Mouse (Mus musculus): ENCODE data around the gene Rasa3. TPM values are rescaled to one million over a fixed set of nuclear protein-coding genes. Genes with fewer than 3 reads are reported as not detected.

The Rasa3 gene
- polyA plus RNA-seq (2015; fragmentation: Nextera tagmentation; extraction: Ambion mirVana), result 38.8 and 39.3 TPM in 2 replicates

GRCm38 (mm10) chr8:13677413-13677883, at the start of gene Rasa3:
TSS of gene Rasa3 (minus strand) at chr8:13677603.
- Histone ChIP-seq H3K27me3 (replicated peaks) (0 out of 2 replicates have a peak, but pooled peaks cover 4% of the 10 kb centered on the region), H3K4me3 (replicated peaks) (peak within 1 kb of the TSS; percentile 90), H3K36me3 (no peaks in the 10 kb centered on the region), H3K4me1 (peaks cover 44% of the 10 kb centered on the region), H3K27ac (replicated peaks) (peak within 1 kb of the TSS; percentile 94), H3K4me2 (peak within 1 kb of the TSS; percentile 80), H3K9ac (replicated peaks) (peak within 1 kb of the TSS; percentile 82), H3K9me3 (replicated peaks) (no peaks in the 10 kb centered on the region)
- peak; percentile 97 for ATAC-seq (ENCODE audit: low FRiP score)
- WGBS, result under 1% methylated on average over 39 of the region's 42 CpGs

GRCm38 (mm10) chr8:13725722-13726121, 48.3 kb upstream of the Rasa3 start:
- no peaks in the 10 kb centered on the region for H3K36me3 ChIP-seq
- no peaks in the 10 kb centered on the region for H3K9me3 ChIP-seq (replicated peaks)
- no peaks in the 10 kb centered on the region for H3K27me3 ChIP-seq (replicated peaks)
- H3K4me1 ChIP-seq, result no peaks in the 10 kb centered on the region
- no peak for ATAC-seq (ENCODE audit: low FRiP score)
- H3K9ac ChIP-seq (replicated peaks), result no peak overlapping the region
- H3K27ac ChIP-seq (replicated peaks), result no peak overlapping the region
- no peak overlapping the region for H3K4me3 ChIP-seq (replicated peaks)
- H3K4me2 ChIP-seq, result no peak overlapping the region

GRCm38 (mm10) chr8:13718980-13719379, 41.6 kb upstream of the Rasa3 start:
- H3K4me3 ChIP-seq (replicated peaks), result no peak overlapping the region
- H3K27ac ChIP-seq (replicated peaks), result no peak overlapping the region
- no peaks in the 10 kb centered on the region for H3K27me3 ChIP-seq (replicated peaks)
- no peak for ATAC-seq (ENCODE audit: low FRiP score)
- H3K9ac ChIP-seq (replicated peaks), result no peak overlapping the region
- WGBS, result 89% methylated on average over 8 of the region's 8 CpGs
- H3K4me2 ChIP-seq, result no peak overlapping the region
- H3K4me1 ChIP-seq, result no peaks in the 10 kb centered on the region
- no peaks in the 10 kb centered on the region for H3K36me3 ChIP-seq
- no peaks in the 10 kb centered on the region for H3K9me3 ChIP-seq (replicated peaks)

- Histone ChIP-seq H3K36me3 (no peaks in the 10 kb centered on the region), H3K4me3 (replicated peaks) (no peak overlapping the region), H3K9me3 (replicated peaks) (no peaks in the 10 kb centered on the region), H3K27me3 (replicated peaks) (no peaks in the 10 kb centered on the region), H3K27ac (replicated peaks) (no peak overlapping the region), H3K9ac (replicated peaks) (no peak overlapping the region), H3K4me1 (peaks cover 11% of the 10 kb centered on the region), H3K4me2 (no peak overlapping the region)
- ATAC-seq (ENCODE audit: low FRiP score), result no peak
- 94% methylated on average over 5 of the region's 5 CpGs for WGBS
Observed at GRCm38 (mm10) chr8:13708514-13708913, 31.1 kb upstream of the Rasa3 start.

GRCm38 (mm10) chr8:13706918-13707317, 29.5 kb upstream of the Rasa3 start:
- Histone ChIP-seq H3K27me3 (replicated peaks) (no peaks in the 10 kb centered on the region), H3K9me3 (replicated peaks) (no peaks in the 10 kb centered on the region)
- 88% methylated on average over 5 of the region's 5 CpGs for WGBS

GRCm38 (mm10) chr8:13705668-13706067, 28.3 kb upstream of the Rasa3 start, which contains the start of gene Cfap97d2:
TSS of gene Cfap97d2 (plus strand) at chr8:13705889.
- ATAC-seq (ENCODE audit: low FRiP score), result peak; percentile 96
- Histone ChIP-seq H3K9me3 (replicated peaks) (no peaks in the 10 kb centered on the region), H3K4me1 (peaks cover 11% of the 10 kb centered on the region), H3K9ac (replicated peaks) (no peak within 1 kb of the TSS), H3K27ac (replicated peaks) (peak within 1 kb of the TSS; percentile 80), H3K4me2 (peak within 1 kb of the TSS; percentile 43), H3K27me3 (replicated peaks) (no peaks in the 10 kb centered on the region), H3K4me3 (replicated peaks) (0 out of 2 replicates have a peak within 1 kb of the TSS, but pooled peaks have one; percentile 4), H3K36me3 (no peaks in the 10 kb centered on the region)
- 4% methylated on average over 5 of the region's 5 CpGs for WGBS

More at GRCm38 (mm10) chr8:13706918-13707317, 29.5 kb upstream of the Rasa3 start:
- no peak overlapping the region for H3K27ac ChIP-seq (replicated peaks)
- H3K36me3 ChIP-seq, result no peaks in the 10 kb centered on the region
- H3K9ac ChIP-seq (replicated peaks), result no peak overlapping the region
- ATAC-seq (ENCODE audit: low FRiP score), result no peak
- H3K4me2 ChIP-seq, result no peak overlapping the region
- H3K4me1 ChIP-seq, result peaks cover 11% of the 10 kb centered on the region
- H3K4me3 ChIP-seq (replicated peaks), result no peak overlapping the region

GRCm38 (mm10) chr8:13704301-13704700, 26.9 kb upstream of the Rasa3 start:
- no peak for ATAC-seq (ENCODE audit: low FRiP score)
- Histone ChIP-seq H3K4me2 (no peak overlapping the region), H3K27ac (replicated peaks) (no peak overlapping the region), H3K36me3 (no peaks in the 10 kb centered on the region), H3K9ac (replicated peaks) (no peak overlapping the region), H3K4me3 (replicated peaks) (no peak overlapping the region), H3K9me3 (replicated peaks) (no peaks in the 10 kb centered on the region), H3K4me1 (peaks cover 11% of the 10 kb centered on the region), H3K27me3 (replicated peaks) (no peaks in the 10 kb centered on the region)
- whole genome bisulfite sequencing, result 85% methylated on average over 4 of the region's 4 CpGs

GRCm38 (mm10) chr8:13703756-13704155, 26.4 kb upstream of the Rasa3 start:
- H3K4me1 ChIP-seq, result peaks cover 11% of the 10 kb centered on the region
- H3K27me3 ChIP-seq (replicated peaks), result no peaks in the 10 kb centered on the region
- H3K9me3 ChIP-seq (replicated peaks), result no peaks in the 10 kb centered on the region
- no peak overlapping the region for H3K4me2 ChIP-seq
- WGBS, result 96% methylated on average over 6 of the region's 6 CpGs
- H3K36me3 ChIP-seq, result no peaks in the 10 kb centered on the region
- no peak overlapping the region for H3K27ac ChIP-seq (replicated peaks)
- ATAC-seq (ENCODE audit: low FRiP score), result no peak
- no peak overlapping the region for H3K4me3 ChIP-seq (replicated peaks)
- no peak overlapping the region for H3K9ac ChIP-seq (replicated peaks)

GRCm38 (mm10) chr8:13702755-13703154, 25.4 kb upstream of the Rasa3 start:
- no peak overlapping the region for H3K4me2 ChIP-seq
- WGBS, result 71% methylated on average over 4 of the region's 4 CpGs
- no peaks in the 10 kb centered on the region for H3K27me3 ChIP-seq (replicated peaks)
- no peak overlapping the region for H3K4me3 ChIP-seq (replicated peaks)
- peaks cover 11% of the 10 kb centered on the region for H3K4me1 ChIP-seq
- H3K9ac ChIP-seq (replicated peaks), result no peak overlapping the region
- no peak overlapping the region for H3K27ac ChIP-seq (replicated peaks)
- ATAC-seq (ENCODE audit: low FRiP score), result no peak
- H3K36me3 ChIP-seq, result no peaks in the 10 kb centered on the region
- no peaks in the 10 kb centered on the region for H3K9me3 ChIP-seq (replicated peaks)

- H3K4me2 ChIP-seq, result no peak overlapping the region
- H3K27ac ChIP-seq (replicated peaks), result no peak overlapping the region
- H3K4me1 ChIP-seq, result 0 out of 2 replicates have a peak, but pooled peaks cover 2% of the 10 kb centered on the region
- 79% methylated on average over 5 of the region's 5 CpGs for WGBS
- no peaks in the 10 kb centered on the region for H3K9me3 ChIP-seq (replicated peaks)
- ATAC-seq (ENCODE audit: low FRiP score), result no peak
- no peaks in the 10 kb centered on the region for H3K36me3 ChIP-seq
- no peak overlapping the region for H3K9ac ChIP-seq (replicated peaks)
- H3K27me3 ChIP-seq (replicated peaks), result no peaks in the 10 kb centered on the region
- no peak overlapping the region for H3K4me3 ChIP-seq (replicated peaks)
Observed at GRCm38 (mm10) chr8:13699323-13699949, 22.0 kb upstream of the Rasa3 start.

- no peaks in the 10 kb centered on the region for H3K27me3 ChIP-seq (replicated peaks)
- H3K36me3 ChIP-seq, result no peaks in the 10 kb centered on the region
- H3K9ac ChIP-seq (replicated peaks), result no peak overlapping the region
- 86% methylated on average over 3 of the region's 3 CpGs for WGBS
- H3K4me3 ChIP-seq (replicated peaks), result no peak overlapping the region
- H3K4me1 ChIP-seq, result 0 out of 2 replicates have a peak, but pooled peaks cover 2% of the 10 kb centered on the region
- H3K4me2 ChIP-seq, result no peak overlapping the region
- no peak overlapping the region for H3K27ac ChIP-seq (replicated peaks)
- no peak for ATAC-seq (ENCODE audit: low FRiP score)
- no peaks in the 10 kb centered on the region for H3K9me3 ChIP-seq (replicated peaks)
Observed at GRCm38 (mm10) chr8:13698281-13698680, 20.9 kb upstream of the Rasa3 start.

- ATAC-seq (ENCODE audit: low FRiP score), result no peak
- Histone ChIP-seq H3K27me3 (replicated peaks) (no peaks in the 10 kb centered on the region), H3K4me3 (replicated peaks) (no peak overlapping the region), H3K9me3 (replicated peaks) (no peaks in the 10 kb centered on the region), H3K36me3 (no peaks in the 10 kb centered on the region), H3K4me2 (no peak overlapping the region), H3K9ac (replicated peaks) (no peak overlapping the region), H3K4me1 (0 out of 2 replicates have a peak, but pooled peaks cover 2% of the 10 kb centered on the region), H3K27ac (replicated peaks) (no peak overlapping the region)
- 86% methylated on average over 8 of the region's 8 CpGs for WGBS
Observed at GRCm38 (mm10) chr8:13697681-13698080, 20.3 kb upstream of the Rasa3 start.
